ENCODE assay signal across 8 mouse cellular contexts in the genomic region with DNA sequence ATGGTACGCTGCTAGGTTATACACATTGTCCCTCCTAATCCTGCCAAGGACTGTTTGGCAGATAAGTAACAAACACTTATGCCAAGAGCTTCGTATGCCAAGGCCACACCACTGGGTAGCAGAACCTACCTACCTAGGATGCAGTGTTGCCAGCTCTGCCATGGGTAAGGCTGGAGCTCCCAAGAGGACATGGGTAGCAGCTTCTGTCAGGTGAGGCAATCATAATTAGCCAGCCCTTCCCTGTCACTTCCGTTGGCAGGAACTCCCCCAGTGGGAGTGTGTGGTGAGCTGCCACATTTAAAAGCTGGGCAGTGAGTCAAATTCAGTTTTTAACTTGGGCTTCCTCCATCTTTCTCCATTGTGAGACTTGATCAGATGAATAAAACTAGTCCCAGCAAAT.
A peak's percentile ranks its signal among the peaks of the same experiment; 100 is the strongest.
DNase-seq lines count a peak whose midpoint lies in the region; ATAC-seq and TF ChIP-seq lines count a peak whose summit lies in the region.

No protein-coding gene starts in this region.

- no peak overlapping the region for H3K27ac ChIP-seq in lung, postnatal 0 days (ENCODE audit: low read length)
- peak overlapping the region; percentile 41 for H3K27ac ChIP-seq in heart, postnatal 0 days (ENCODE audit: low read depth)
- H3K27ac ChIP-seq in intestine, embryonic 16.5 days (ENCODE audit: low read length): no peak overlapping the region

- no peak for TF ChIP-seq EP300 in lung, postnatal 0 days (IDR thresholded peaks at IDR 0.05)
- no peak for TF ChIP-seq EP300 in heart, postnatal 0 days (IDR thresholded peaks at IDR 0.05; ENCODE audit: low read depth)

- no peak for TF ChIP-seq CTCF in lung, postnatal 0 days (IDR thresholded peaks at IDR 0.05)
- no peak for TF ChIP-seq CTCF in heart, postnatal 0 days (IDR thresholded peaks at IDR 0.05; ENCODE audit: low read depth)

- WGBS in lung, postnatal 0 days: 24% methylated on average over 3 of the region's 3 CpGs
- WGBS in heart, postnatal 0 days: 27% methylated on average over 3 of the region's 3 CpGs
- WGBS in intestine, embryonic 16.5 days: 76% methylated on average over 3 of the region's 3 CpGs

- H3K36me3 ChIP-seq in lung, postnatal 0 days (ENCODE audit: insufficient read depth, low read length): no peaks in the 10 kb centered on the region
- H3K36me3 ChIP-seq in heart, postnatal 0 days (replicated peaks; ENCODE audit: control insufficient read depth, insufficient read depth, low read length): no peaks in the 10 kb centered on the region
- no peaks in the 10 kb centered on the region for H3K36me3 ChIP-seq in intestine, embryonic 16.5 days (ENCODE audit: control insufficient read depth, insufficient read depth, low read length)

- peak; percentile 32 for DNase-seq in lung, postnatal 0 days (ENCODE audit: low spot score)
- DNase-seq in lung, adult 18-20 months: no peak
- peak; percentile 58 for DNase-seq in cerebellum, adult 8-10 months
- peak; percentile 40 for DNase-seq in heart, postnatal 0 days (ENCODE audit: low spot score)
- peak; percentile 66 to 78 for DNase-seq in left cerebral cortex, postnatal 36 days (ENCODE audit: low spot score in 2 of 2)
- DNase-seq in spleen, postnatal 14 days (ENCODE audit: low spot score in 2 of 2): no peak
- DNase-seq in kidney, adult 8-10 months: no peak

- no peaks in the 10 kb centered on the region for H3K9me3 ChIP-seq in lung, postnatal 0 days (ENCODE audit: low read length)
- no peaks in the 10 kb centered on the region for H3K9me3 ChIP-seq in heart, postnatal 0 days (replicated peaks; ENCODE audit: control insufficient read depth, low read length)
- no peaks in the 10 kb centered on the region for H3K9me3 ChIP-seq in intestine, embryonic 16.5 days (ENCODE audit: control insufficient read depth, low read length)

- H3K27me3 ChIP-seq in lung, postnatal 0 days (replicated peaks; ENCODE audit: insufficient read depth, low read length): no peaks in the 10 kb centered on the region
- no peaks in the 10 kb centered on the region for H3K27me3 ChIP-seq in heart, postnatal 0 days (ENCODE audit: control insufficient read depth, insufficient read depth, low read length)
- no peaks in the 10 kb centered on the region for H3K27me3 ChIP-seq in intestine, embryonic 16.5 days (replicated peaks; ENCODE audit: control insufficient read depth, insufficient read depth, low read length)

- no peaks in the 10 kb centered on the region for H3K4me1 ChIP-seq in lung, postnatal 0 days (ENCODE audit: insufficient read depth, low read depth, low read length)
- peaks cover 9% of the 10 kb centered on the region; the same call in 1 of the 2 replicates for H3K4me1 ChIP-seq in heart, postnatal 0 days (ENCODE audit: control insufficient read depth, insufficient read depth)
- H3K4me1 ChIP-seq in intestine, embryonic 16.5 days (ENCODE audit: control insufficient read depth, insufficient read depth, low read length): no peaks in the 10 kb centered on the region

- no peak overlapping the region for H3K4me2 ChIP-seq in lung, postnatal 0 days (replicated peaks; ENCODE audit: low read depth, low read length)
- H3K4me2 ChIP-seq in heart, postnatal 0 days (ENCODE audit: low read depth, low read length): no peak overlapping the region
- H3K4me2 ChIP-seq in intestine, embryonic 16.5 days (ENCODE audit: low read depth, low read length): no peak overlapping the region

- no peak overlapping the region for H3K4me3 ChIP-seq in lung, postnatal 0 days (ENCODE audit: low read depth, low read length)
- H3K4me3 ChIP-seq in heart, postnatal 0 days (ENCODE audit: low read depth, low read length): no peak overlapping the region
- H3K4me3 ChIP-seq in intestine, embryonic 16.5 days (ENCODE audit: low read length): no peak overlapping the region

- H3K9ac ChIP-seq in lung, postnatal 0 days (replicated peaks; ENCODE audit: low read depth): no peak overlapping the region
- H3K9ac ChIP-seq in heart, postnatal 0 days (replicated peaks; ENCODE audit: low read depth, low read length): no peak overlapping the region
- no peak overlapping the region for H3K9ac ChIP-seq in intestine, embryonic 16.5 days (ENCODE audit: low read depth, low read length)

- intact Hi-C loops in left cerebral cortex, postnatal 36 days (cut with DNase I): no loop called here

- ATAC-seq in lung, postnatal 0 days: peak; percentile 41; the same call in 1 of the 2 replicates
- ATAC-seq in heart, postnatal 0 days (ENCODE audit: insufficient read depth, low read depth): peak; percentile 57; the same call in 1 of the 2 replicates
- ATAC-seq in intestine, embryonic 16.5 days: no peak

Comparison
In these comparisons a context has a peak if more than half of its experiments do, and no peak if none do; other contexts are left out.
1. DNase-seq: peak in lung, postnatal 0 days (single experiment), cerebellum, adult 8-10 months (single experiment), heart, postnatal 0 days (single experiment) and left cerebral cortex, postnatal 36 days (2 of 2); none in lung, adult 18-20 months (0 of 2), spleen, postnatal 14 days (0 of 2) and kidney, adult 8-10 months (0 of 2).